Mouse (Mus musculus) kidney, postnatal 0 days (tissue): ENCODE measurements at regions not wholly inside any gene's neighbourhood (a gene's known extent, or its start where the extent isn't known, plus 50 kb on each side); places are given as distances from the start of the nearest gene placed in this dataset.

ENCODE experiments used
- ATAC-seq: fragments of 200-750 bp; cut with Nextera tagmentation; replicated peaks from 2 replicates; pipeline ENCODE4 v1.8.0; 2017; ENCODE audit warnings: low read depth, moderate number of reproducible peaks, moderate TSS enrichment, moderate library complexity; ENCODE audit not compliant: low FRiP score
- DNase-seq: peaks from one replicate; pipeline ENCODE4 v3.0.0-alpha.2; 2016; ENCODE audit warnings: low spot score
- H3K27ac ChIP-seq: fragments of 300-500 bp; sonication (generic); 2 replicates; pipeline ENCODE4 v1.5.1; 2014; ENCODE audit warnings: mild to moderate bottlenecking
- H3K27me3 ChIP-seq: fragments of 300-500 bp; sonication (generic); 2 replicates; pipeline ENCODE4 v1.6.1; 2014; ENCODE audit warnings: low read length, mixed read lengths; ENCODE audit not compliant: insufficient read depth
- H3K36me3 ChIP-seq: fragments of 300-500 bp; sonication (generic); 2 replicates; pipeline ENCODE4 v1.6.1; 2014; ENCODE audit warnings: low read length, mixed read lengths; ENCODE audit not compliant: insufficient read depth
- H3K4me1 ChIP-seq: fragments of 300-500 bp; sonication (generic); replicated peaks from 2 replicates; pipeline ENCODE4 v1.6.1; 2014; ENCODE audit warnings: antibody characterized with exemption, low read length, mixed read lengths; ENCODE audit not compliant: insufficient read depth
- H3K4me2 ChIP-seq: fragments of 300-500 bp; sonication (generic); 2 replicates; pipeline ENCODE4 v1.6.1; 2014; ENCODE audit warnings: mild to moderate bottlenecking, low read length, moderate library complexity, mixed read lengths
- H3K4me3 ChIP-seq: fragments of 300-500 bp; sonication (generic); replicated peaks from 2 replicates; pipeline ENCODE4 v1.5.1; 2014; ENCODE audit warnings: low read depth, low read length
- H3K9ac ChIP-seq: fragments of 300-500 bp; sonication (generic); 2 replicates; pipeline ENCODE4 v1.6.1; 2014; ENCODE audit warnings: low read depth, low read length
- H3K9me3 ChIP-seq: fragments of 300-500 bp; sonication (generic); replicated peaks from 2 replicates; pipeline ENCODE4 v1.6.1; 2016; ENCODE audit warnings: low read length, inconsistent platforms, mixed read lengths
- CTCF ChIP-seq: IDR thresholded peaks from 2 replicates; pipeline ENCODE4 v1.5.1; 2016; ENCODE audit warnings: antibody characterized with exemption, low read depth, mild to moderate bottlenecking, moderate library complexity
- WGBS: fragments of 180-500 bp; shearing (Covaris S2); extraction: QIAGEN DNeasy Blood & Tissue Kit; methylation state at CpG from one replicate; pipeline ENCODE4 v1.1.7; 2014; 5-methylcytosine and 5-hydroxymethylcytosine counted together

DNA sequence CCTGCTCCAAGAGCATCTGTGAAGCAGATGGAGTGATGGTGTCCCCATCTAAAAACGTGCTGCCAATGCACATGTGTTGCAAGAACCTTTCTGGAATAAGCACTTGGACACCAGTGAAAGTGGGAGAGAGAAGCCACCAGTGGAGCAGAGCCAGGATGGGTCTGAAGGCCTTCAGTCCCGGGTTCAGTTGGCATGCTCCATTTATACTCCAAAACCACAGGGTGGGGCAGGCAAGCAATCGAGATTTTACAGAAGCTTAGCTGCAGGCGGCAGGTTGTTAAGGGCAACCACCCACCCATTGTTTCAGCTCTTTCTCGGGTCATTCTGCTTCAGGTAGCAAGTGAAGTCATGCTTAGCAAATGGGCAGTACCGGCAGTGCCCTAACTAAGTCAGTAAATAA lies 51.8 kb upstream of the Sv2b start:
- TF ChIP-seq CTCF = no peak
- Histone ChIP-seq H3K4me2 (no peak overlapping the region), H3K27me3 (no peaks in the 10 kb centered on the region), H3K9me3 (no peaks in the 10 kb centered on the region), H3K36me3 (no peaks in the 10 kb centered on the region), H3K27ac (no peak overlapping the region), H3K9ac (no peak overlapping the region), H3K4me1 (no peaks in the 10 kb centered on the region), H3K4me3 (no peak overlapping the region)
- ATAC-seq = no peak
- no peak for DNase-seq
- whole genome bisulfite sequencing = 22% methylated on average over 6 of the region's 6 CpGs

DNA sequence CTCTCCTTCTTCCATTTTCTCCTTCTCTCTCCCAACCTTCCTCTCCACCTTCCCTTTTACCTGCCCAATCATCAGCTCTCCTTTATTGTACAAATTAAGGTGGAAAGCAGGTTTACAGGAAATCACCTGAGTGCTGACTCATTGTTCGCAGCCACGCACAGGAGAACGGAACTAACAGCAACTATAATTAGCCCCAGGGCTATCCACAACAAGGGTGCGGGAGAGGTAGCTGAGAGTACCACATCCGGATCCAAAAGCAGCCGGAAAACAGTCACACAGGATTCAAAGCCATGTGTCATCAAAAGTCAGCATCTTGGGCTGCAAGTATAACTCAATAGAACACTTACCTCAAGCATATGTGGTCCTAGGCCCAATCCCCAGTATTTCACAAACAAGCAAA lies 53.5 kb upstream of the Sv2b start:
- ATAC-seq = no peak
- H3K36me3 ChIP-seq = no peaks in the 10 kb centered on the region
- no peaks in the 10 kb centered on the region for H3K9me3 ChIP-seq
- TF ChIP-seq CTCF = no peak
- H3K4me3 ChIP-seq = no peak overlapping the region
- no peak overlapping the region for H3K4me2 ChIP-seq
- no peak for DNase-seq
- H3K27ac ChIP-seq = no peak overlapping the region
- H3K4me1 ChIP-seq = no peaks in the 10 kb centered on the region
- H3K9ac ChIP-seq = no peak overlapping the region
- no peaks in the 10 kb centered on the region for H3K27me3 ChIP-seq
- WGBS = 69% methylated on average over 6 of the region's 6 CpGs

DNA sequence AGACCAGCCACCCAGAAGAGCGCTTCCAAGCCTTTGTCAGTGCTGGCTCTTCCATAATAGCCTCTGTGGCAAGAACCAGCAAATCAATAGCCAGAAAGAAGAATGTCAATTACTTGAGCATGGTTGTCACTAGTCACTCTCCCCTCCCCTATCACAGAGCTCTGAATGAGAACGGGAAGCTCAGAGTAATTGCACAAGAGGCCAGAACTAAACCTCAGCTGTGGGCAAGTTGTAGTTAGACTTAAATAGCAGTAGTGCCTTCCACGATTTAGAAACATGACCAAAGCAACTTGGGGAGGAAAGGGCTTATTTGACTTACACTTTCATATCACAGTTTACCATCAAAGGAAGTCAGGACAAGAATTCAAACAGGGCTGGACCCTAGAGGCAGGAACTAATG lies 56.4 kb upstream of the Sv2b start:
- no peak overlapping the region for H3K4me3 ChIP-seq
- no peak overlapping the region for H3K27ac ChIP-seq
- no peak overlapping the region for H3K9ac ChIP-seq
- no peak overlapping the region for H3K4me2 ChIP-seq
- H3K4me1 ChIP-seq = no peaks in the 10 kb centered on the region
- no peaks in the 10 kb centered on the region for H3K9me3 ChIP-seq
- ATAC-seq = no peak
- H3K27me3 ChIP-seq = no peaks in the 10 kb centered on the region
- no peak for DNase-seq
- TF ChIP-seq CTCF = no peak
- WGBS = 56% methylated on average over 3 of the region's 3 CpGs
- no peaks in the 10 kb centered on the region for H3K36me3 ChIP-seq

- 7% methylated on average over 8 of the region's 8 CpGs for WGBS
- peak; percentile 31; the same call in 1 of the 2 replicates for ATAC-seq
- peak; percentile 83 for DNase-seq
Measured at GRCm38 (mm10) chr7:75366285-75366882, 57.3 kb upstream of the Sv2b start.

DNA sequence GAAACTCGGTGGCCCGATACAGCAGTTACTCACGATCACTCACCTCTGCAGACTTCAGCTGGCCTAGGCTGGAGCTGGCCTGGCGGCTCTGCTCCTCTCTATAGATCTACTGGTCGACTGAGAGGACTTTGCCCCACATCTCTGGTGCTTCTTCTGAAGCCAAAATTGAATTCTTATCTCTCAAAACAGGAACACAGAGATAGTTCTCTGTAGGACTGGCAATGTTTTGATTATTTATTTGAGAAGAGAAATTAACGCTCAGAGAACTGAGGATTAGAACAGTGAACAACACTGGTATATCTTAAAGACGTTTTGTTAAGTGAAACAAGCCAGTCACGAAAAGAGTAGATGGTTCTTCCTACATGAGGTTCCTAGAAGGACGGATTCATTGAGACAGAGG lies 59.3 kb upstream of the Sv2b start:
- no peak for DNase-seq
- no peak overlapping the region for H3K9ac ChIP-seq

More at GRCm38 (mm10) chr7:75366285-75366882, 57.3 kb upstream of the Sv2b start:
- Histone ChIP-seq H3K36me3 (no peaks in the 10 kb centered on the region), H3K4me3 (no peak overlapping the region), H3K4me1 (no peaks in the 10 kb centered on the region), H3K4me2 (no peak overlapping the region), H3K27me3 (no peaks in the 10 kb centered on the region), H3K9me3 (no peaks in the 10 kb centered on the region), H3K9ac (no peak overlapping the region), H3K27ac (no peak overlapping the region)
- peak; percentile 95 for TF ChIP-seq CTCF

DNA sequence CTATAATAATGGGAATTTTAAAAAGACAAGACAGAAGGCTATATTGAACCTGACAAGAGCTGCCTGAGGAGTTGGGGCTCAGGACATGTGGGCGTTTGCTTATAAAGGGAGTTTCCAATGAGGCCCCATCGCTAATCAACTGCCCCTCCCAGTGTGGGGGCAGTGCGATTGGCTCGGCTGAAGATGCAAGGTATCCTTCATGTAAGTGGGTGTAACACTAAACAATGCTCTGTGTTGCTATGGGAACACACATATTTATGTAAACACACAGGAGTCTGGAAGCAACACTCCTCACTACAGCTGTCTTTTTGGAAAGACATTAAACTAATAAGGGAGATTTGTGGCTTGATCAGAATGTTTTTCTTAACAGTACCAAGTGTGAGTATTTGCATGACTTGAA lies 60.3 kb upstream of the Sv2b start:
- no peaks in the 10 kb centered on the region for H3K27me3 ChIP-seq
- H3K4me2 ChIP-seq = no peak overlapping the region
- no peaks in the 10 kb centered on the region for H3K36me3 ChIP-seq
- ATAC-seq = no peak
- H3K4me1 ChIP-seq = no peaks in the 10 kb centered on the region
- no peak overlapping the region for H3K27ac ChIP-seq
- no peak overlapping the region for H3K4me3 ChIP-seq
- no peak for TF ChIP-seq CTCF
- no peak overlapping the region for H3K9ac ChIP-seq
- DNase-seq = no peak
- WGBS = 39% methylated on average over 4 of the region's 4 CpGs
- H3K9me3 ChIP-seq = no peaks in the 10 kb centered on the region

More for the DNA sequence above, 59.3 kb upstream of the Sv2b start:
- WGBS = 68% methylated on average over 9 of the region's 9 CpGs
- H3K9me3 ChIP-seq = no peaks in the 10 kb centered on the region
- no peak for TF ChIP-seq CTCF
- no peak for ATAC-seq
- no peak overlapping the region for H3K27ac ChIP-seq
- no peaks in the 10 kb centered on the region for H3K36me3 ChIP-seq
- H3K4me1 ChIP-seq = no peaks in the 10 kb centered on the region
- H3K27me3 ChIP-seq = no peaks in the 10 kb centered on the region
- H3K4me3 ChIP-seq = no peak overlapping the region
- H3K4me2 ChIP-seq = no peak overlapping the region
